Mouse (Mus musculus): ENCODE data around the gene Cnih3. TPM values are rescaled to one million over a fixed set of nuclear protein-coding genes. Genes with fewer than 3 reads are reported as not detected.

The Cnih3 gene
- 0.09 TPM in 1 of 2 replicates, not detected in the other for polyA plus RNA-seq (2012; rRNA removed)

- DNase-seq (ENCODE audit: low read depth) = no peak
These were observed at the start of gene Cnih3 for GRCm38 (mm10) chr1:181352367-181353199. Cnih3 (plus strand) TSS chr1:181352628.

DNA sequence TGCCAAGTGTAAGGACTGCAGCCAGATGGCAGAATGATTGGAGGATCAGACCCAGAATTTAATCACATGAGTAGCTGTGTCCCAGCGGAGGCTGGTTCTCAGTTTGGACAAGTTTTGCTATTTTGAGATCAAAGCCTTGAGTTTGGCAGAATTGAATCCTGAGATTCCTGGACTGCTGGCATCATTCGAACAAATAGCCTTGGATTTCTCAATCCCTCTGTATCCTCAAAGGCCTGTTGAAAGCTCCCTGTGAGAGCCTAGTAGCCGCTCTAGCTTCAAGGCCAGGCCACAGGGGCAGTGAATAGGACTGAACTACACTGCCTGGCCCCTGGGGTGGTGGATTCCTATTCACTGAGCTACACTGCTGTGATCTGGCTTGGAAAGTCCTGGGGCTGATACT lies 44.4 kb upstream of the Cnih3 start:
- DNase-seq (ENCODE audit: low read depth) = no peak

- no peak for DNase-seq (ENCODE audit: low read depth)
These were observed 41.7 kb upstream of the Cnih3 start for GRCm38 (mm10) chr1:181310712-181311111.

DNA sequence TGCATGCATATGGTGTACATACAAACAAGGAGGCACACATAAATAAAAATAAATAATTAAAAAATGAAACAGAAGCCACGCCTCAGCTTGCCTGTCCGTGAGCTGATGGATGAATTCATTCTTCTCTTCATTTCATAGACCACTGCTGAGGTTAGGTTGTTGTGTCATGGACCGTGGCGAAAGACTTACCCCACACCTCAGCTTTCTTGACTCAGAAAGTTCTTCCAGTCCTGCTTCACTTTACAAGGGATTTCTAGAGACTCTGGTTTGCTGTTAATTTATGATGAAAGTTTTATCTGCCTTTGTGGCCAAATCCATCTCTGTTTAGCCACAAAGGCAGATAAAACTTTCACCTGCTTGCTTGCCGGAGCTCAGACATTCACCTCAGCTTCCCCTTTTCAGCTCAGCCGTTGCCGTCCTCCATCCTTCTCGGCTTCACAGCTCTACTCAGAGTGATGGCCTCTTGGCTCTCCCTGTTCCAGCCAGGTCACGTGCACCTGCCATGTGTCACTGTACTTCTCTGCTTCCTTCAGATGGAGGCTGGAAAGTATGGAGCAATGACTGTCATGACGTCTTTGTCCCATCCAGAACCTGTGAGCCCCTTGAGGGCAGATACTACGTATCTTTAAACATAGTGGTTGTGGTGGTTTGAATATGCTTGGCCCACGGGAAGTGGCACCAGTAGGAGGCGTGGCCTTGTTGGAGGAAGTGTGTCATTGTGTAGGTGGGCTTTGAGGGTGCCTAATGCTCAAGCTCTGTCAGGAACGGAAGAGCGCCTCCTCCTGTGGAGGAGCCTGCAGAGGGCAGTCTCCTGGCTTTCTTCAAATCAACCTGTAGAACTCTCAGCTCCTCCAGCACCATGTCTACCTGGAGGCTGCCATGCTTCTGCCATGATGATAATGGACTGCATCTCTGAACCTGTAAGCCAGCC lies 40.0 kb upstream of the Cnih3 start:
- no peak for DNase-seq (ENCODE audit: low read depth)

GRCm38 (mm10) chr1:181313046-181313415 lies 39.4 kb upstream of the Cnih3 start:
- DNase-seq (ENCODE audit: low read depth) = no peak

DNA sequence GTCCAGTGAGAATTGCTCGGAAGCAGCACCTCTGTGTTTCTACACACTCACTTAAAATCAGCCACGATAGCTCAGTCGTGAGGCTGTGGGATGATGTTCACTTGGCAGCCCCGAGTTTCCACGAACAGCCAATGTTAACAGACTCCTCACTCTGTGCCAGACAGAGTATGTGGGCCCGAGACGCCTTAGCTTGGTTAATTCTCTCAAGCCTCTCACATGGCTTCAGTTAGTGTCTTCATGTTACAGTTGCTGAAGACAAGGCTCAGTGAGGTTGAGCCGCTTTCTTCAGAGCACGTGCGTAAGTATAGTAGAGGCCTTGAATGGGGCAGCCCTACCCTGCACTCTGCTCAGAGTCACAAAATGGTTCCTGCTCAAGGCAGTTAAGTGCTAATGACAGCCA lies 38.1 kb upstream of the Cnih3 start:
- no peak for DNase-seq (ENCODE audit: low read depth)

- DNase-seq (ENCODE audit: low read depth) = no peak
These were observed 37.1 kb upstream of the Cnih3 start for GRCm38 (mm10) chr1:181315350-181315749.

DNA sequence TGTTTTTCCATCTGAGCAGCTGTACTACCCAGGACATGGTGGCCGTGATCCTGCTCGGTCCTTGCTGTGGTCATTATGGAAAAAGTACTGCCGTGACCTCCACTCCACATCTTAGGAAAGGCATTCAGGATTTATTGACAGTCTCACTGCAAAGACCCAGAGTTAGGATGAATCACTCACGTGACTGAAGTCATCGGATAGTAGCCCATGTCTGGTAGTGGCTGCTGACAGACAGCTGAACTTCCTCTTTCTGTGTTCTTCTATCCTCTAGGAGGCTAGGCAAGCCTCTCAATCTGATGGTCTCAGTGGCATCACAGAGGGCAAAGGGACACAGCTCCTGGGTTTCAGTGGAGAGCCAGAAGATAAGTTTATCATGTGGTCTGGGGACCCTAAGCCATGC lies 35.9 kb upstream of the Cnih3 start:
- DNase-seq (ENCODE audit: low read depth) = no peak

DNA sequence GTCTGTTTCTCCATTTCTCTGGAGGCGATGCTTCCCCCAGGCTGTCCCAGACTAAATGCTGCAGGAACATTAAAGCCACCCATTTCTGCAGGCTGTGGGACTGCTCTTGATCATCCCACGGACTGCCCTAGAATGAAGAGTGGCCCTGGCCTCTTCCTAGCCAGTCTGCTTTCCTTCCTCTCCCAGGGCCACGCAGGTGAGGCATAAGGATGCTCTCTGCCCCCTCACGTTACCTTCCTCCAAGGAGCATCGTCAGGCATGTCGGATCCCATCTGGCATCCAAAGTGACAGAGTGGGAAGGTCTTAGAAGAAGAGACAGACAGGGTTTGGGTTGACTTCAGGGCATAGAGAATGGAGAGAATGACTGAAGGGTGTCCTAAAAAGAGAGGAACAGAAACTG lies 33.0 kb upstream of the Cnih3 start:
- DNase-seq (ENCODE audit: low read depth) = no peak

DNA sequence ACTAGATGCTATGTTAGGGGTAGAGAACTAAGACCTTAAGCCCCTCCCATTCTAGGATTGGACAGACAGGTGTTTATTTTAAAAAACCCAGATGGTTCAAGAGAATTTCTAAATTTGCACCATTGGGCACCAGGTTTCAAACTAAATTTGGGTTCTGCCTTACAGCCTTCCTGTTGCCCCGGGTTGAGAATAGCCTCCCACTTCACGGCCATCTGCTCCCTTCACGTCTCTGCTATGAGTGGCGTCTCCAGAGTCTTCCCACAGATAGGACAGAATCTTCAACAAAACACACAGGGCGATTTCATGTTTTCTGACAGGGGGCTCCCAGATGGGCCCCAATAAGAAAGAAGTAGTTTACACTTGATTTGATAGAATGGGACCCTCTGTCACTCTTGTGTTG lies 31.3 kb upstream of the Cnih3 start:
- no peak for DNase-seq (ENCODE audit: low read depth)

GRCm38 (mm10) chr1:181323134-181323533 lies 29.3 kb upstream of the Cnih3 start:
- no peak for DNase-seq (ENCODE audit: low read depth)

- no peak for DNase-seq (ENCODE audit: low read depth)
These were observed 25.3 kb upstream of the Cnih3 start for GRCm38 (mm10) chr1:181327137-181327536.

DNA sequence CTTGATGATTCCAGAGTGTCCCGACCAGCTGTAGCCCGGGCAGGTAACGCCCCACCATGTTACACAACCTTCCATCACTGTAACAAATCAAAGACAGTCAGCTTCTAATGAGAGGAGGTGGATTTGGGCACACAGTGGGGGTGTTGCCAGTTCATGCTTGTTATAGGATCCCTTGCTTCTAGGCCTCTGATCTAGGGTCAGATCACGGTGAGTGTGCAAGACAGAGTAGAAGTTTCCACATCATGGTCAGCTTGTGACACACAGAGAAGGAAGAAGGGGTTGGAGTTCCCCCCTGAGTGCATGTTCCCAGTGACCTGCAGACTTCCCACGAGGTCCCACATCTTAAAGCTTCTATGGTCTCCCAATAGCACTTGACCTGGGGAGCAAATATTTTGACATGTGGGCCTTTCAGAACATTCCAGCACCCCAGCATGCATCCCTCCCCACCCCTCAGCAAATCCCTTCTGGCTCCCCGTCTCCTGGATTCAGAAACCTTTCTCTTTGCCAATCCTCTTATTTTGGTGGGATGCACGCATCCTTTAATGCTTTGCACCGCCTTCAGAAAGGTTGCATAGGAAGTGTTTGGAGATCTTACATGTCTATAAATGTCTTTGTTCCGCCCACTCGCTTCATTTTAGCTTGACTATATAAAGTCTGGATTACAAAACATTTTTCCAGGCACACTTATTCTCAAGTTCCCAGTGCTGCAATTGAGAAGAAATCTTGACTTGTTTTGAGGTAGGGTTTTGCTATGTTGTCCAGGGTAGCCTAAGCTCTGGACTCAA lies 24.6 kb upstream of the Cnih3 start:
- peak; percentile 44 for DNase-seq (ENCODE audit: low read depth)

DNA sequence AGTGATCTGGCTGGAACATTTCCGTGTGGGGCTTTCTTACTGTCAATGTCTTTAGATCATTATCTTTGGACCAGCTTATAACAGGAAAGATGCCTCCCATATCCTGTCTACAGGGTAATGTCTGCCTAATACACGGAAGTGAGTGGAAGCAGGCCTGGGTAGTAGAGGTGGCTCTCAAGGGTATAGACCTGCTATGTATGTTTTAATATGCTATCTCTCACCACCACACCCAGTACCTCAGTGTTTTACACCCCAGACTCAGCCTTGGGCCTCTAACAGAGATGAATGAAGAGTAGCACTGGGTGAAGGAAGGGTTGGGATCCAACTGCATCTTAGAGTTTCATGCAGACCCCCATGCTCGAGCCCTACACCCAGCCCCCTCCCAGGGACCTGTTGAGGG lies 23.3 kb upstream of the Cnih3 start:
- DNase-seq (ENCODE audit: low read depth) = no peak

GRCm38 (mm10) chr1:181332597-181332996 lies 19.8 kb upstream of the Cnih3 start:
- no peak for DNase-seq (ENCODE audit: low read depth)

GRCm38 (mm10) chr1:181334329-181335018 lies 18.0 kb upstream of the Cnih3 start:
- no peak for DNase-seq (ENCODE audit: low read depth)

DNA sequence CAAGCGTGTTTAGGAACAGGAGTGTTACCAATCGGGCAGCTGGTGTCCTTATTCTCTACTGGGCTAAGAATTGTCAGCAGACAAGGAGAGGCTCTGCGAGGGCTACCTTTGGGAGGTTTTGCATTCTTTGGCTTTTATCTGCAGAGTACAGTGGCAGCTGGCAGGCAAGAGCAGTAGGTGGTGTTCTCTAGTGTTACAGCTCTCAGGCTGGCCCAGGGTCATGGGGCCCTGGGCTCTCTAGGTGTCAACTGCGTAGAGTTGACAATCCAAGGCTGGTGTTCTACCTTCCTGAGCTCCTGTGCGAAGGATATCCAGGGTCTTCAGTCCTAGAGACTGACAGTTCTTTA lies 17.4 kb upstream of the Cnih3 start:
- DNase-seq (ENCODE audit: low read depth) = no peak

DNA sequence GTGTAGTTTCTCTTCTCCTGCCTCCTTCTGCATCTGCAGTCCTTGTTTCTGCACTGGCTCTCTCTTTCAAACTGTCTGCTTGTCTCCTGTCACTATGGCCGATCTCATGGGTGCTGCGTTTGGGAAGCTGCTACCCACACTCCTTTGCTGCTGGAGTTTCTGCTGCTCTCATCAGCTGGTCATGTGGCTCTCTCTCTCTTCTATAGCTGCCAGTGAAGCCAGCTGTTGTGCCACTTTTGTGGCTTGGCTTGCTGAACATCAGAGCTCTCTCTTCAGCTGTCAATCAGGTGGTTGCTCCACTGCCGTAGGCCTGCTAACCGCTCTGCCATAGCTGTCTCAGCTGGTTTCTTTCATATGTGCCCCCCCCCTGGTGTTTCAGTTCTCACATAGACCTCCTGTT lies 17.0 kb upstream of the Cnih3 start:
- no peak for DNase-seq (ENCODE audit: low read depth)

DNA sequence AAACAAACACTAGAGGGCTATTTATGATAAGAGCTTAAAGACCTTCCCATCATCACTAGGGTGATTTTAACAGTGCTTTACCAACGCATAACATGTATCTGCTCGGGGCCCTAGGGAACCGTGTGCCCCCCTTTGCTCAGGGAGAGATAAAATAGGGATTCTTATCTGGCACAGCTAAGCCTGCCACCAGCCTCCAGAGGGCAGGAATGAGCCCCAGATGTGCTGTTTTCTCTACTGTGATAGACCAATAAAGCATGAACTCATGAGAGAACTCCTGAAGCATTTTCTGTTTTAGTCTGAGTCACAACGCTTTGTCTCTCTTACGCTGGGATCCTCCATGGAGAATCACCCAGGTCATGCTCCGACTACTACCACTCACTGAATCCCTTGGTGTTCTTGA lies 15.6 kb upstream of the Cnih3 start:
- DNase-seq (ENCODE audit: low read depth) = no peak

GRCm38 (mm10) chr1:181339106-181339505 lies 13.3 kb upstream of the Cnih3 start:
- DNase-seq (ENCODE audit: low read depth) = no peak

- no peak for DNase-seq (ENCODE audit: low read depth)
These were observed 6.9 kb upstream of the Cnih3 start for GRCm38 (mm10) chr1:181345547-181345946.

DNA sequence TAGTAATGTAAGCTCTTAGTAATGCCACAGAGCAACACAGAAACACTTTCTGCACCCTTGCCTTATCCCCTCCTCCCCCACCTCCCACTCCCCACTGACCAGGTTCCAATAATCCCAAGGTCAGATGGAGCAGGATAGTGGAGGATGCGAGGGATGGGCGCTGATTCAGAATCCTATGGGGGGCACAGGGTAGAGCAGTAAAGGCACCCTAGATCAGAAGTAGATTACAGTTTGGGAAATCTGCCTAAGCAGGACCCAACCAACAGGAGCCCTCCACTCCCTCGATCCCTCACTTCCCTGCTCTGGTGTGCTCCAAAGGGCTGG lies 423 bp upstream of the Cnih3 start:
- DNase-seq (ENCODE audit: low read depth) = no peak
